Mouse (Mus musculus): ENCODE data around the gene Gm4894. TPM values are rescaled to one million over a fixed set of nuclear protein-coding genes. Genes with fewer than 3 reads are reported as not detected.

Gene Gm4894
- total RNA-seq (2014; fragmentation: Nextera tagmentation) (not detected in 2 replicates), total RNA-seq (2017) (0.11 and 0.23 TPM in 2 replicates), polyA plus RNA-seq (2012) (not detected in 2 replicates)

GRCm38 (mm10) chr9:49250231-49250630, at the start of gene Gm4894:
Gene Gm4894 (plus strand): TSS chr9:49250531.
- H3K27me3 ChIP-seq (ENCODE audit: insufficient read depth, low read length), result no peaks in the 10 kb centered on the region
- no peak within 1 kb of the TSS for H3K4me3 ChIP-seq (ENCODE audit: low read depth, low read length)
- DNase-seq (ENCODE audit: low spot score), result no peak
- ATAC-seq (ENCODE audit: extremely low read depth, insufficient number of reproducible peaks, low FRiP score, poor library complexity, severe bottlenecking), result no peak
- H3K4me1 ChIP-seq (ENCODE audit: insufficient read depth, low read depth, low read length), result no peaks in the 10 kb centered on the region
- TF ChIP-seq TAL1 (conservative IDR thresholded peaks at IDR 0.05; ENCODE audit: low read depth, low read length) (no peak), CTCF (IDR thresholded peaks at IDR 0.05; ENCODE audit: low read depth, low read length) (no peak), POLR2AphosphoS5 (IDR thresholded peaks at IDR 0.05; ENCODE audit: insufficient replicate concordance, low read depth, low read length) (no peak), GATA2 (IDR thresholded peaks at IDR 0.05; ENCODE audit: borderline replicate concordance, low read depth, low read length) (no peak), GATA1 (IDR thresholded peaks at IDR 0.05; ENCODE audit: borderline replicate concordance, low read length) (no peak)
- H3K36me3 ChIP-seq (replicated peaks), result no peaks in the 10 kb centered on the region
- no peaks in the 10 kb centered on the region for H3K9me3 ChIP-seq (replicated peaks)

- DNase-seq (ENCODE audit: low spot score) (no peak), ATAC-seq (ENCODE audit: extremely low read depth, insufficient number of reproducible peaks, low FRiP score, poor library complexity, severe bottlenecking) (no peak)
- H3K9me3 ChIP-seq (replicated peaks), result no peaks in the 10 kb centered on the region
- TF ChIP-seq POLR2AphosphoS5 (IDR thresholded peaks at IDR 0.05; ENCODE audit: insufficient replicate concordance, low read depth, low read length), result no peak
- TF ChIP-seq GATA1 (IDR thresholded peaks at IDR 0.05; ENCODE audit: borderline replicate concordance, low read length), result no peak
- TF ChIP-seq TAL1 (conservative IDR thresholded peaks at IDR 0.05; ENCODE audit: low read depth, low read length), result no peak
- no peak for TF ChIP-seq GATA2 (IDR thresholded peaks at IDR 0.05; ENCODE audit: borderline replicate concordance, low read depth, low read length)
- TF ChIP-seq CTCF (IDR thresholded peaks at IDR 0.05; ENCODE audit: low read depth, low read length), result no peak
- H3K36me3 ChIP-seq (replicated peaks), result no peaks in the 10 kb centered on the region
- no peak overlapping the region for H3K4me3 ChIP-seq (ENCODE audit: low read depth, low read length)
- H3K4me1 ChIP-seq (ENCODE audit: insufficient read depth, low read depth, low read length), result no peaks in the 10 kb centered on the region
- no peaks in the 10 kb centered on the region for H3K27me3 ChIP-seq (ENCODE audit: insufficient read depth, low read length)
Measured at GRCm38 (mm10) chr9:49206331-49206730, 44.0 kb upstream of the Gm4894 start.

- no peak for DNase-seq (ENCODE audit: low spot score)
- no peaks in the 10 kb centered on the region for H3K4me1 ChIP-seq (ENCODE audit: insufficient read depth, low read depth, low read length)
- TF ChIP-seq POLR2AphosphoS5 (IDR thresholded peaks at IDR 0.05; ENCODE audit: insufficient replicate concordance, low read depth, low read length) (no peak), CTCF (IDR thresholded peaks at IDR 0.05; ENCODE audit: low read depth, low read length) (no peak), TAL1 (conservative IDR thresholded peaks at IDR 0.05; ENCODE audit: low read depth, low read length) (no peak), GATA2 (IDR thresholded peaks at IDR 0.05; ENCODE audit: borderline replicate concordance, low read depth, low read length) (no peak), GATA1 (IDR thresholded peaks at IDR 0.05; ENCODE audit: borderline replicate concordance, low read length) (no peak)
- H3K27me3 ChIP-seq (ENCODE audit: insufficient read depth, low read length), result no peaks in the 10 kb centered on the region
- ATAC-seq (ENCODE audit: extremely low read depth, insufficient number of reproducible peaks, low FRiP score, poor library complexity, severe bottlenecking), result no peak
- no peaks in the 10 kb centered on the region for H3K9me3 ChIP-seq (replicated peaks)
- no peaks in the 10 kb centered on the region for H3K36me3 ChIP-seq (replicated peaks)
- no peak overlapping the region for H3K4me3 ChIP-seq (ENCODE audit: low read depth, low read length)
Measured at GRCm38 (mm10) chr9:49211493-49211892, 38.8 kb upstream of the Gm4894 start.

GRCm38 (mm10) chr9:49214734-49215133, 35.6 kb upstream of the Gm4894 start:
- TF ChIP-seq POLR2AphosphoS5 (IDR thresholded peaks at IDR 0.05; ENCODE audit: insufficient replicate concordance, low read depth, low read length), result no peak
- TF ChIP-seq GATA1 (IDR thresholded peaks at IDR 0.05; ENCODE audit: borderline replicate concordance, low read length), result no peak
- no peak for TF ChIP-seq CTCF (IDR thresholded peaks at IDR 0.05; ENCODE audit: low read depth, low read length)
- no peak for TF ChIP-seq TAL1 (conservative IDR thresholded peaks at IDR 0.05; ENCODE audit: low read depth, low read length)
- no peak for TF ChIP-seq GATA2 (IDR thresholded peaks at IDR 0.05; ENCODE audit: borderline replicate concordance, low read depth, low read length)
- H3K36me3 ChIP-seq (replicated peaks), result no peaks in the 10 kb centered on the region
- no peak overlapping the region for H3K4me3 ChIP-seq (ENCODE audit: low read depth, low read length)
- H3K27me3 ChIP-seq (ENCODE audit: insufficient read depth, low read length), result no peaks in the 10 kb centered on the region
- no peaks in the 10 kb centered on the region for H3K4me1 ChIP-seq (ENCODE audit: insufficient read depth, low read depth, low read length)
- H3K9me3 ChIP-seq (replicated peaks), result no peaks in the 10 kb centered on the region
- no peak for DNase-seq (ENCODE audit: low spot score)
- no peak for ATAC-seq (ENCODE audit: extremely low read depth, insufficient number of reproducible peaks, low FRiP score, poor library complexity, severe bottlenecking)

- H3K4me3 ChIP-seq (ENCODE audit: low read depth, low read length), result no peak overlapping the region
- H3K27me3 ChIP-seq (ENCODE audit: insufficient read depth, low read length), result no peaks in the 10 kb centered on the region
- no peak for ATAC-seq (ENCODE audit: extremely low read depth, insufficient number of reproducible peaks, low FRiP score, poor library complexity, severe bottlenecking)
- DNase-seq (ENCODE audit: low spot score), result no peak
- no peaks in the 10 kb centered on the region for H3K36me3 ChIP-seq (replicated peaks)
- H3K9me3 ChIP-seq (replicated peaks), result no peaks in the 10 kb centered on the region
- TF ChIP-seq GATA1 (IDR thresholded peaks at IDR 0.05; ENCODE audit: borderline replicate concordance, low read length) (no peak), CTCF (IDR thresholded peaks at IDR 0.05; ENCODE audit: low read depth, low read length) (no peak), POLR2AphosphoS5 (IDR thresholded peaks at IDR 0.05; ENCODE audit: insufficient replicate concordance, low read depth, low read length) (no peak), GATA2 (IDR thresholded peaks at IDR 0.05; ENCODE audit: borderline replicate concordance, low read depth, low read length) (no peak)
- H3K4me1 ChIP-seq (ENCODE audit: insufficient read depth, low read depth, low read length), result no peaks in the 10 kb centered on the region
Measured at GRCm38 (mm10) chr9:49217626-49218607, 32.4 kb upstream of the Gm4894 start.

- no peaks in the 10 kb centered on the region for H3K9me3 ChIP-seq (replicated peaks)
- H3K4me1 ChIP-seq (ENCODE audit: insufficient read depth, low read depth, low read length), result no peaks in the 10 kb centered on the region
- DNase-seq (ENCODE audit: low spot score) (no peak), ATAC-seq (ENCODE audit: extremely low read depth, insufficient number of reproducible peaks, low FRiP score, poor library complexity, severe bottlenecking) (no peak)
- 0 out of 2 replicates have a peak, but pooled peaks cover 2% of the 10 kb centered on the region for H3K27me3 ChIP-seq (ENCODE audit: insufficient read depth, low read length)
- TF ChIP-seq GATA2 (IDR thresholded peaks at IDR 0.05; ENCODE audit: borderline replicate concordance, low read depth, low read length), result no peak
- TF ChIP-seq TAL1 (conservative IDR thresholded peaks at IDR 0.05; ENCODE audit: low read depth, low read length), result no peak
- no peak for TF ChIP-seq GATA1 (IDR thresholded peaks at IDR 0.05; ENCODE audit: borderline replicate concordance, low read length)
- no peak for TF ChIP-seq POLR2AphosphoS5 (IDR thresholded peaks at IDR 0.05; ENCODE audit: insufficient replicate concordance, low read depth, low read length)
- no peak for TF ChIP-seq CTCF (IDR thresholded peaks at IDR 0.05; ENCODE audit: low read depth, low read length)
- no peak overlapping the region for H3K4me3 ChIP-seq (ENCODE audit: low read depth, low read length)
- no peaks in the 10 kb centered on the region for H3K36me3 ChIP-seq (replicated peaks)
Measured at GRCm38 (mm10) chr9:49224488-49224887, 25.8 kb upstream of the Gm4894 start.
